In genomic region chr4:126201514-126202302, GRCm38 (mm10) we compare ENCODE assay signal across 8 mouse cellular contexts. TPM values are rescaled to one million over a fixed set of nuclear protein-coding genes. Genes with fewer than 3 reads are reported as not detected.
A peak's percentile ranks its signal among the peaks of the same experiment; 100 is the strongest.
DNase-seq lines count a peak whose midpoint lies in the region; ATAC-seq and TF ChIP-seq lines count a peak whose summit lies in the region.

No protein-coding gene starts in this region.

- H3K9ac ChIP-seq in heart, postnatal 0 days (replicated peaks; ENCODE audit: low read depth, low read length), result peak overlapping the region; percentile 84

- H3K9me3 ChIP-seq in G1E (replicated peaks), result no peaks in the 10 kb centered on the region
- H3K9me3 ChIP-seq in embryonic facial prominence, embryonic 10.5 days, result no peaks in the 10 kb centered on the region
- H3K9me3 ChIP-seq in heart, postnatal 0 days (replicated peaks; ENCODE audit: control insufficient read depth, low read length), result no peaks in the 10 kb centered on the region

- peak overlapping the region; percentile 98 for H3K27ac ChIP-seq in embryonic facial prominence, embryonic 10.5 days (replicated peaks)
- H3K27ac ChIP-seq in heart, postnatal 0 days (ENCODE audit: low read depth), result peak overlapping the region; percentile 99
- peak overlapping the region; percentile 99 for H3K27ac ChIP-seq in spleen, adult 2 months (ENCODE audit: insufficient read depth, low read length)

- DNase-seq in CD4-positive helper T cell, adult 2 months (ENCODE audit: low read depth, low spot score), result peak; percentile 85
- DNase-seq in G1E (ENCODE audit: low spot score), result peak; percentile 40
- peak; percentile 63 for DNase-seq in embryonic facial prominence, embryonic 10.5 days (ENCODE audit: low spot score)
- DNase-seq in heart, postnatal 0 days (ENCODE audit: low spot score), result peak; percentile 75
- peak; percentile 25 to 50 for DNase-seq in kidney, postnatal 25 days
- DNase-seq in lung, postnatal 4 days, result peak; percentile 69 to 72
- peak; percentile 20 to 53 for DNase-seq in spleen, adult 2 months (ENCODE audit: low read depth in 1 of 2, low spot score in 2 of 2)
- no peak for DNase-seq in gastrocnemius, adult 18-20 months (ENCODE audit: low spot score)

- no peaks in the 10 kb centered on the region for H3K27me3 ChIP-seq in G1E (ENCODE audit: insufficient read depth, low read length)
- H3K27me3 ChIP-seq in embryonic facial prominence, embryonic 10.5 days (replicated peaks; ENCODE audit: low read depth, poor library complexity, severe bottlenecking), result no peaks in the 10 kb centered on the region
- no peaks in the 10 kb centered on the region for H3K27me3 ChIP-seq in heart, postnatal 0 days (ENCODE audit: control insufficient read depth, insufficient read depth, low read length)
- no peaks in the 10 kb centered on the region for H3K27me3 ChIP-seq in spleen, adult 2 months (ENCODE audit: control insufficient read depth, insufficient read depth, low read length)

- H3K4me2 ChIP-seq in heart, postnatal 0 days (ENCODE audit: low read depth, low read length), result peak overlapping the region; percentile 78

- peak overlapping the region; percentile 77 for H3K4me3 ChIP-seq in G1E (ENCODE audit: low read depth, low read length)
- peak overlapping the region; percentile 83 for H3K4me3 ChIP-seq in embryonic facial prominence, embryonic 10.5 days
- peak overlapping the region; percentile 76 for H3K4me3 ChIP-seq in heart, postnatal 0 days (ENCODE audit: low read depth, low read length)
- peak overlapping the region; percentile 94 for H3K4me3 ChIP-seq in spleen, adult 2 months (ENCODE audit: extremely low read depth, insufficient read depth, insufficient read length)

- peaks cover 49% of the 10 kb centered on the region for H3K4me1 ChIP-seq in G1E (ENCODE audit: insufficient read depth, low read depth, low read length)
- peaks cover 34% of the 10 kb centered on the region for H3K4me1 ChIP-seq in embryonic facial prominence, embryonic 10.5 days
- peaks cover 38% of the 10 kb centered on the region for H3K4me1 ChIP-seq in heart, postnatal 0 days (ENCODE audit: control insufficient read depth, insufficient read depth)
- peaks cover 26% of the 10 kb centered on the region for H3K4me1 ChIP-seq in spleen, adult 2 months (ENCODE audit: control insufficient read depth, insufficient read depth, insufficient read length)

- WGBS in embryonic facial prominence, embryonic 10.5 days, result under 1% methylated on average over 28 of the region's 28 CpGs
- under 1% methylated on average over 28 of the region's 28 CpGs for WGBS in heart, postnatal 0 days
- WGBS in spleen, adult 2 months, result under 1% methylated on average over 28 of the region's 28 CpGs

- ATAC-seq in G1E (ENCODE audit: extremely low read depth, insufficient number of reproducible peaks, low FRiP score, poor library complexity, severe bottlenecking), result 0 out of 2 replicates have a peak, but pooled peaks have one; percentile 4
- peak; percentile 1; the same call in 1 of the 2 replicates for ATAC-seq in heart, postnatal 0 days (ENCODE audit: insufficient read depth, low read depth)

- no peak for TF ChIP-seq CTCF in G1E (IDR thresholded peaks at IDR 0.05; ENCODE audit: low read depth, low read length)
- TF ChIP-seq CTCF in heart, postnatal 0 days (IDR thresholded peaks at IDR 0.05; ENCODE audit: low read depth), result peak; percentile 20; the same call in 1 of the 2 replicates
- no peak for TF ChIP-seq CTCF in spleen, adult 2 months (IDR thresholded peaks at IDR 0.05; ENCODE audit: extremely low read depth, insufficient read depth, insufficient read length, insufficient replicate concordance)

- peaks cover 31% of the 10 kb centered on the region for H3K36me3 ChIP-seq in G1E (replicated peaks)
- peaks cover 39% of the 10 kb centered on the region for H3K36me3 ChIP-seq in embryonic facial prominence, embryonic 10.5 days (replicated peaks)
- H3K36me3 ChIP-seq in heart, postnatal 0 days (replicated peaks; ENCODE audit: control insufficient read depth, insufficient read depth, low read length), result no peaks in the 10 kb centered on the region
- peaks cover 2% of the 10 kb centered on the region; the same call in 1 of the 2 replicates for H3K36me3 ChIP-seq in spleen, adult 2 months (ENCODE audit: control insufficient read depth, insufficient read depth, low read length)

- no peak for TF ChIP-seq POLR2A in spleen, adult 2 months (IDR thresholded peaks at IDR 0.05; ENCODE audit: low read depth, low read length)

- no peak for TF ChIP-seq EP300 in heart, postnatal 0 days (IDR thresholded peaks at IDR 0.05; ENCODE audit: low read depth)

RNA-seq across cellular contexts. Expression of gene Thrap3, which starts 0.9 kb away (rescaled TPM):
- total RNA-seq in G1E (2014; fragmentation: Nextera tagmentation) (355 and 356 TPM in 2 replicates), G1E (2017) (246 and 305 TPM in 2 replicates)
- 209 and 211 TPM in 2 replicates for polyA plus RNA-seq in G1E (2012)
- polyA plus RNA-seq in embryonic facial prominence, embryonic 10.5 days (2016; fragmentation: Nextera tagmentation; extraction: Ambion mirVana), result 262 and 263 TPM in 2 replicates
- 84.1 and 121 TPM in 2 replicates for total RNA-seq in heart, postnatal 0 days (2014; rRNA removed; ENCODE audit: low replicate concordance)
- 86.1 and 96.7 TPM in 2 replicates for polyA plus RNA-seq in heart, postnatal 0 days (2015; fragmentation: Nextera tagmentation; extraction: Ambion mirVana)
- polyA plus RNA-seq in spleen, adult 2 months (2012; rRNA removed), result 51.1 and 53.0 TPM in 2 replicates
- total RNA-seq in gastrocnemius, adult 18-20 months (2021), result 100 to 1,000 TPM in 1 of 2 experiments, 10 to 100 TPM in 1; 94.1 to 101 TPM

RNA-seq across cellular contexts. Expression of gene Sh3d21, which starts 38.4 kb away (rescaled TPM):
- 0.53 and 3.2 TPM in 2 replicates for total RNA-seq in G1E (2014; fragmentation: Nextera tagmentation)
- total RNA-seq in G1E (2017), result 0.27 and 0.58 TPM in 2 replicates
- 0.57 and 0.69 TPM in 2 replicates for polyA plus RNA-seq in G1E (2012)
- 2.0 and 3.1 TPM in 2 replicates for polyA plus RNA-seq in embryonic facial prominence, embryonic 10.5 days (2016; fragmentation: Nextera tagmentation; extraction: Ambion mirVana)
- 2.6 TPM in 1 of 2 replicates, not detected in the other for total RNA-seq in heart, postnatal 0 days (2014; rRNA removed; ENCODE audit: low replicate concordance)
- polyA plus RNA-seq in heart, postnatal 0 days (2015; fragmentation: Nextera tagmentation; extraction: Ambion mirVana), result 2.2 and 2.6 TPM in 2 replicates
- polyA plus RNA-seq in spleen, adult 2 months (2012; rRNA removed), result 0.34 and 0.54 TPM in 2 replicates
- total RNA-seq in gastrocnemius, adult 18-20 months (2021), result under 1 TPM; 0.62 to 0.83 TPM

RNA-seq across cellular contexts. Expression of gene Eva1b, which starts 54.2 kb away (rescaled TPM):
- total RNA-seq in G1E (2014; fragmentation: Nextera tagmentation) (not detected in 2 replicates), G1E (2017) (0.41 and 0.44 TPM in 2 replicates)
- polyA plus RNA-seq in G1E (2012), result 1.9 and 3.1 TPM in 2 replicates
- 37.1 and 38.9 TPM in 2 replicates for polyA plus RNA-seq in embryonic facial prominence, embryonic 10.5 days (2016; fragmentation: Nextera tagmentation; extraction: Ambion mirVana)
- total RNA-seq in heart, postnatal 0 days (2014; rRNA removed; ENCODE audit: low replicate concordance), result 53.1 and 69.1 TPM in 2 replicates
- polyA plus RNA-seq in heart, postnatal 0 days (2015; fragmentation: Nextera tagmentation; extraction: Ambion mirVana), result 26.8 and 28.5 TPM in 2 replicates
- polyA plus RNA-seq in spleen, adult 2 months (2012; rRNA removed), result 57.5 and 89.5 TPM in 2 replicates
- total RNA-seq in gastrocnemius, adult 18-20 months (2021), result 1 to 10 TPM; 2.1 to 3.3 TPM

RNA-seq across cellular contexts. Expression of gene Map7d1, which starts 54.4 kb away (rescaled TPM):
- 9.5 and 15.2 TPM in 2 replicates for total RNA-seq in G1E (2014; fragmentation: Nextera tagmentation)
- total RNA-seq in G1E (2017), result 8.0 and 9.5 TPM in 2 replicates
- polyA plus RNA-seq in G1E (2012), result 73.8 and 89.4 TPM in 2 replicates
- polyA plus RNA-seq in embryonic facial prominence, embryonic 10.5 days (2016; fragmentation: Nextera tagmentation; extraction: Ambion mirVana), result 60.9 and 62.9 TPM in 2 replicates
- total RNA-seq in heart, postnatal 0 days (2014; rRNA removed; ENCODE audit: low replicate concordance), result 75.0 and 90.1 TPM in 2 replicates
- 35.2 and 37.5 TPM in 2 replicates for polyA plus RNA-seq in heart, postnatal 0 days (2015; fragmentation: Nextera tagmentation; extraction: Ambion mirVana)
- 46.3 and 60.2 TPM in 2 replicates for polyA plus RNA-seq in spleen, adult 2 months (2012; rRNA removed)
- 100 to 1,000 TPM; 185 to 200 TPM for total RNA-seq in gastrocnemius, adult 18-20 months (2021)
